Mouse (Mus musculus) CD4-positive, CD25-positive, alpha-beta regulatory T cell, adult 2 months (primary cell): ENCODE data around the gene Mgrn1.
A peak's percentile ranks its signal among the peaks of the same experiment; 100 is the strongest.

Source experiments
- DNase-seq: peaks from one replicate; pipeline ENCODE4 v3.0.0-alpha.2; 2012; ENCODE audit warnings: low read depth, low spot score

The Mgrn1 gene

DNA sequence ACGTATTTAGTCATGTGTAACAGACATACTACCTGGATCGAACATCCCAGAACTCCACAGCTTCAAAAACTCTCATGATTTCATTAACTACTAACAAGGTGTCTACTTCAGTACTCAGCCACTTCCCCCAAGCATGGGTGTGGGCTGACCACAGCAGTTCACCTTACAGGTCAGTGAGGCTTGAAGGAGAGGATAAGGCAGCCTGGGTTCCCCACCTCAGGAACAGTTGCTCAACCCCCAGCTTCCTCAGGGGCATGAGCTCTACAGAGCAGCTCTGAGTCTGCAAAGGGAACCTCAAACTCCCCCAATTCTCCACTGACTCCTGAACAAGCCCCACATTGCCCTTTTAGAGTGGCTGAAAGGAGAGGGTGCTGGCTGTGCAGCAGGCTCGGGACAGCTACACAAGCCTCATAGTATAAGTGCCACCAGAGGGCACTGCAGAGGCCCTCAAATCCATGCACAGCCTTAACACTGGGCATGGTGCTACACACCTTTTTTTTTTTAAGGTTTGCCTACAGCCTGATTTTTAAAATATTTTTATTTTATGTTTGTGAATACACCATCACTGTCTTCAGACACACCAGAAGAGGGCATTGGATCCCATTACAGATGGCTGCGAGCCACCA lies 93.8 kb downstream of the Mgrn1 start:
- peak; percentile 70 for DNase-seq

DNA sequence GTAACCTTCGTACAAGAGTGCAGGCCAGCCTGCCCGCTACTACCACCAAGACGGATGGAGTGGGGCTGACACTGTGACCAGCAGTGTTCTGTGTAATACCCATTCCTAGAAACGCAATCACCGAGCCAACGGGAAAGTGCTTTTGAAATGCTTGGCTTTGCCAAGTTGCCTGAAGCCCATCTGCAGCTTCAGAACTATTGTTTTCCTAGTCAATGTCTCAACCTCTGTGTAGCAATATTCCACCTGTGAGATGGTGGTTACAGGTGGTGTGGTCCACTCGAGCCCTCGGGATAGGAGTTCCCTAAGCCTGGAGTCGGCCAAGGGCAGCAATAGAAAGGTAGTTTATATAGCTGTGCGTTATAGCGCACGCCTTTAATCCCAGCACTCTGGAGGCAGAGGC lies 98.7 kb downstream of the Mgrn1 start:
- no peak for DNase-seq
